Mouse (Mus musculus) retina, adult 2 months (tissue): ENCODE measurements around the gene Nsa2.

Experiments used
- DNase-seq: peaks from one replicate; pipeline ENCODE4 v3.0.0-alpha.2; 2012; ENCODE audit warnings: low read depth, low spot score

Gene Nsa2

GRCm38 (mm10) chr13:97087421-97087820 is 50.3 kb downstream of the Nsa2 start:
- DNase-seq, result no peak

GRCm38 (mm10) chr13:97086316-97086715 is 51.4 kb downstream of the Nsa2 start:
- no peak for DNase-seq

GRCm38 (mm10) chr13:97082432-97082831 is 55.3 kb downstream of the Nsa2 start:
- no peak for DNase-seq

- DNase-seq, result no peak
Measured at GRCm38 (mm10) chr13:97080615-97081014, 57.1 kb downstream of the Nsa2 start.

- DNase-seq, result no peak
Measured at GRCm38 (mm10) chr13:97080201-97080600, 57.5 kb downstream of the Nsa2 start.
